Mouse (Mus musculus): Measurements from ENCODE around the gene Gm8994. TPM values are rescaled to one million over a fixed set of nuclear protein-coding genes. Genes with fewer than 3 reads are reported as not detected.

Gm8994 gene
- not detected in 2 replicates for polyA plus RNA-seq (2021; fragmentation: Nextera tagmentation)
- long read RNA-seq, experiment 1, result 0 reads
- long read RNA-seq, experiment 2, result 0 reads

GRCm38 (mm10) chr6:136327239-136327638, at the start of gene Gm8994:
Gm8994 (plus strand) TSS chr6:136327539.

Other genes starting within 250 kb of the Gm8994 start
- 120 and 143 TPM in 2 replicates for gene Grin2b, start 154.0 kb upstream of the Gm8994 start, polyA plus RNA-seq (2021; fragmentation: Nextera tagmentation)
- gene E330021D16Rik, start 88.0 kb downstream of the Gm8994 start, polyA plus RNA-seq (2021; fragmentation: Nextera tagmentation), result not detected in 2 replicates
- 33.2 and 39.0 TPM in 2 replicates for gene Atf7ip, start 178.6 kb downstream of the Gm8994 start, polyA plus RNA-seq (2021; fragmentation: Nextera tagmentation)